Mouse (Mus musculus) heart, postnatal 10 days (tissue): ENCODE measurements at regions not wholly inside any gene's neighbourhood (a gene's known extent, or its start where the extent isn't known, plus 50 kb on each side); places are given as distances from the start of the nearest gene placed in this dataset.
A peak's percentile ranks its signal among the peaks of the same experiment; 100 is the strongest.

ENCODE experiments used
- DNase-seq, 2 experiments: peaks; one replicate each; pipeline ENCODE4 v3.0.0; 2021
- intact Hi-C: fragments of 180-260 bp; cut with DNase I; formaldehyde crosslinking; loops from one replicate; pipeline ENCODE4 v1.15.1; 2025

DNA sequence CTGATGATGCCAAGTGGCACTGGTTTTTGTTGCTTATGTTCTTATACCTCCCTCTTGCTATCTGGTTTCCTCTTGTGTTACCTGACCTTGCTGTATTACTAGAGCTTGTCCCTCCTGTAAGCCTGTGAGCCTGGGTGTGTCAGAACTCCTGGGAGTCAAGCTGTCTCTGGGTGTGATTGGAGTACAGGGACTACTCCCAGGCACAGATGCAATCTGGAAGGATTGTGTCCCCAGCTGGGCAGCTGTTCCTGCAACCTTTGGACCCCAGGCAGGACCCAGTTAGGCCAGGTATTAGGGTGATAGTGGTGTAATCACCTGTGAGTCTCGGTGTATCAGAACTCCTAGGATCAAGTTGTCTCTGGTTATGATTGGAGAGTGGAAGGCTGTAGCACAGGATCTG lies 97.4 kb upstream of the Dock11 start:
- intact Hi-C loops: no loop called here
- no peak for DNase-seq

DNA sequence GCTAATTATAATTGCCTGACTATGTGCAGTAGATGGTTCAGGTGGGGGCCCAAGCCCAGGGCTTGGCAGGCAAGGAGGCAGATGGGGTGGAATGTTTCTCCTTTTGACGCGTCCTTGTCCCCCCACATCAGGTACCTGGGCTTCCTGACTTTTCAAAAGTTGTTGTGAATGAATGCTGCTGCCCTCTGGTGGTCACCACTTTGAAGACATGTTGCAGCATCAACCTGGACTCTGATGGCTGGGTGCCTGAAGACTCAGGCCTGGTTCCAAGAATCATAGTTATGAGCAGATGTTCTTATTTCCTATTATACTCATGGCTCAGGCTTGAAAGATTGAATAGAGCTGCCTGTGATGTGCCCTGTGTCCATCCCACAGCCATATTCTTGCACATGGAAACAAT lies 75.4 kb upstream of the Dock11 start:
- intact Hi-C loops: no loop called here

DNA sequence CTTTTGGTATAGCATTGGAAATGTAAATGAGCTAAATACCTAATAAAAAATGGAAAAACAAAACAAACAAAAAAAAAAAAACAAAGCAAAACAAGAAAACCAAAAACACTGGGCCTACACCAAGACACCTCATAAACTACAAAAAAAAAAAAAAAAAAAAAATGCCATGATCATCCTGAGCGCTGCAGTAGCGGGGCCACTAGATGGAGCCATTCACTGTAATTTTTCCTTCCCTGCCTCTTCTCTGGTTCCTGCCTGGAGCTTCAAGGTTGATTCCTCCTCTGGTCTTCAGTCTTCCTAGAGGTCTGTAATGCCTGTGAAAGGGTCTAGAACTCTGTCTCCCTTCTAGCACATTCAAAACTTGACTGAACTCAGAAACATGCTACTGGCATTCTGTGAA lies 54.2 kb upstream of the Dock11 start:
- peak; percentile 29 to 51 for DNase-seq
- intact Hi-C loops: loop anchor here (10.0 kb wide), 1 partner anchor 350 kb away; no protein-coding TSS in a partner anchor

More for the DNA sequence above, 75.4 kb upstream of the Dock11 start:
- DNase-seq: peak; percentile 16 to 32

DNA sequence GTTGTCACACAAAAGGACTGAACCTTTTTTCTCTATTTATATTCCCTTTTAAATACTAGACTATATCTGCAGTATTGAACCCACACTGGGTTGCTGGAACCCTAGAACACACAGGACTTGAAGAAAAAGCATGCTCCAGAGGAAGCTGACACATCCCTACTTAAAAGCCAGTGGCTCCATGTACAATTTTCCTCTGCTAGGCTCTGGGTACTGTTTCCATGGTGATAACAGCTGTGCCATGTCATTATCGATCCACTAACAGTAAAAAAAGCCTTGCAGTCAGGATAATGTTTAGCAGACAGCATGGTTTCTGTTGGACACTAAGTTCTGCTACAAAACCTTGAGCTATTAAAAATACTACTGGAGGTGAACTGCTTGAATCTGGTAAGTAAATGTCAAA lies 50.6 kb upstream of the Dock11 start:
- DNase-seq: no peak
- intact Hi-C loops: loop anchor here (5.0 to 10.0 kb wide), 2 partner anchors 159 to 347 kb away; no protein-coding TSS in a partner anchor
